Mouse (Mus musculus) limb, embryonic 12.5 days (tissue): ENCODE measurements around the gene Fgr. TPM values are rescaled to one million over a fixed set of nuclear protein-coding genes. Genes with fewer than 3 reads are reported as not detected.

Experiments used
- ATAC-seq: fragments of 200-750 bp; cut with Nextera tagmentation; 2 replicates; pipeline ENCODE4 v1.8.0; 2017; ENCODE audit warnings: low read depth, moderate TSS enrichment; ENCODE audit not compliant: insufficient number of reproducible peaks, insufficient read depth, low FRiP score, low TSS enrichment
- H3K27ac ChIP-seq: fragments of 300-500 bp; sonication (generic); 2 replicates; pipeline ENCODE4 v1.5.1; 2016; ENCODE audit warnings: mild to moderate bottlenecking, moderate library complexity
- H3K27me3 ChIP-seq: fragments of 300-500 bp; sonication (generic); 2 replicates; pipeline ENCODE4 v1.6.1; 2016; ENCODE audit warnings: mild to moderate bottlenecking, moderate library complexity
- H3K36me3 ChIP-seq: fragments of 300-500 bp; sonication (generic); 2 replicates; pipeline ENCODE4 v1.6.1; 2016; ENCODE audit warnings: mild to moderate bottlenecking, moderate library complexity
- H3K4me1 ChIP-seq: fragments of 300-500 bp; sonication (generic); replicated peaks from 2 replicates; pipeline ENCODE4 v1.6.1; 2016
- H3K4me2 ChIP-seq: fragments of 300-500 bp; sonication (generic); 2 replicates; pipeline ENCODE4 v1.6.1; 2016; ENCODE audit warnings: mild to moderate bottlenecking, moderate library complexity
- H3K4me3 ChIP-seq: fragments of 300-500 bp; sonication (generic); replicated peaks from 2 replicates; pipeline ENCODE4 v1.5.1; 2016; ENCODE audit warnings: mild to moderate bottlenecking
- H3K9ac ChIP-seq: fragments of 300-500 bp; sonication (generic); replicated peaks from 2 replicates; pipeline ENCODE4 v1.6.1; 2016; ENCODE audit warnings: mild to moderate bottlenecking, moderate library complexity
- H3K9me3 ChIP-seq: fragments of 300-500 bp; sonication (generic); 2 replicates; pipeline ENCODE4 v1.6.1; 2016; ENCODE audit warnings: mild to moderate bottlenecking, moderate library complexity
- WGBS: fragments of 180-500 bp; shearing (Covaris S2); methylation state at CpG from one replicate; pipeline ENCODE4 v1.1.7; 2016; 5-methylcytosine and 5-hydroxymethylcytosine counted together
- polyA plus RNA-seq: library from polyadenylated mRNA; unstranded; fragments of >200 nt; fragmentation: Nextera tagmentation; extraction: Ambion mirVana; gene quantifications from 2 replicates; pipeline ENCODE4 v1.2.1, GENCODE M21; 2016

Fgr gene
- polyA plus RNA-seq, 1 experiment from 2014 or later: 0.26 TPM

DNA sequence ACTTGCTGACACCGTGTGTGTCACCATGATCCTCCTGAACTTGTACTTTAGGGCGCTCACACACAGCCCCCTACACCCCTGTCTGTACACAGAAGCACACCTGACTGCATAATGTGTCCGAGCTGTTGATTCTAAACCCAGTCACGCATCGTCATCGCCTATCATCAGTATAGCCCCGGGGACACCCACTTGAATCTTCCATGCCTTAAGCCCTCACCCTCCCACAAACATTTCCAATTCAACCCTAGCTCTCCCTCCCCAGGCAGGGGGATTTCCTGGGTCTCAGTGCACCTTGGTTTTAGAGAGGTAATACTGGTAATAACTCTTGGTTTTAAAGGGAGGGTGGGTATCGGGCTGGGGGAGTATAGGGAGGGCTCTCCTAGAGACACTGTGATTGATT lies 709 bp upstream of the Fgr start:
- 52% methylated on average over 8 of the region's 8 CpGs for WGBS
- no peak for ATAC-seq
- Histone ChIP-seq H3K4me2 (no peak overlapping the region), H3K27me3 (peaks cover 45% of the 10 kb centered on the region), H3K9ac (no peak overlapping the region), H3K9me3 (no peaks in the 10 kb centered on the region), H3K4me3 (no peak overlapping the region), H3K4me1 (peaks cover 23% of the 10 kb centered on the region), H3K27ac (no peak overlapping the region), H3K36me3 (no peaks in the 10 kb centered on the region)

DNA sequence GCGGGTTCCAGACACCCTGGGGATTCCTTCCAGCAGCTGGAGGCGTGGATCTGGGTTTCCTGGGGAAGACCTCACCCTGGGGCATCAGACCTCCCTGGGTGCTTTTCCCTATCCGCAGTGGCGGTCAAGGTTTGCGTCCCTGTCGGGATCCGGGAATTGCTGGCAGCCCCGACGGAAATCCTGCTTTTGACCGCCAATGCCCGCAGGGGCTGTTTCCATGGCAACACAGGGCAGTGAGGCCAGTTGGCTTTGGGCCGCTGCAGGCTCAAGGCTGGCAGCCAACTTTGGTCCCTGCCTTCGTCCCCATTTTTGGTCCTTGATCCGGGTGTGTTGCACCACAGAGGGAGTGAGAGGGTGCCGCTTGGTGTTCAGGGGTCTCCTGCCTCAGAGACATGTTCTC lies 1.0 kb downstream of the Fgr start:
- peak overlapping the region; percentile 49 for H3K4me2 ChIP-seq
- peaks cover 45% of the 10 kb centered on the region for H3K27me3 ChIP-seq
- H3K9me3 ChIP-seq: no peaks in the 10 kb centered on the region
- H3K4me1 ChIP-seq: peaks cover 24% of the 10 kb centered on the region
- no peaks in the 10 kb centered on the region for H3K36me3 ChIP-seq
- peak overlapping the region; percentile 29 for H3K4me3 ChIP-seq
- H3K9ac ChIP-seq: no peak overlapping the region; the same call in 1 of the 2 replicates
- H3K27ac ChIP-seq: 0 out of 2 replicates have a peak overlapping the region, but pooled peaks have one; percentile 29
- WGBS: 1% methylated on average over 15 of the region's 15 CpGs
- ATAC-seq: no peak

DNA sequence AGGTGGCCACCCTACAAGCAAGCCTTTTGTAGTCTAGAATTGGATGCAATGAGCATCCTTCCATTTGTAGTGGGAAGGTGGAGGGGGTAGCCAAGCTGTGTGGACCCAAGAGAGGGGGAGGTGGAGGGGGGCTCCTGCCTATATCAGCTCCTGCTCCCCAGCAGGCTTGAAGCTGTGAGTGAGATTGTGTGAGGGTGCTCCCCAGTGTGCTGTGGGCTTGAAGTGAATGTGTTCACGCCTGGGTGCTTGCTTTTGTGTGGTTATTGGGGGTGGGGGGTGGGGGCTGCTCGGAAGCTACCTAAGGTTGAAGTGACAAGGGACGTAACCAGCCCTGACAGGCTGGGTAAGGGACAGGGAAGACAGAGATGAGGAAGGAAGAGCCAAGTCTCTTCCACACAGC lies 1.9 kb downstream of the Fgr start:
- Histone ChIP-seq H3K36me3 (no peaks in the 10 kb centered on the region), H3K9ac (no peak overlapping the region), H3K27ac (no peak overlapping the region), H3K9me3 (no peaks in the 10 kb centered on the region), H3K4me3 (no peak overlapping the region), H3K4me1 (peaks cover 24% of the 10 kb centered on the region), H3K4me2 (no peak overlapping the region), H3K27me3 (peaks cover 45% of the 10 kb centered on the region)
- WGBS: 68% methylated on average over 3 of the region's 3 CpGs
- ATAC-seq: no peak

DNA sequence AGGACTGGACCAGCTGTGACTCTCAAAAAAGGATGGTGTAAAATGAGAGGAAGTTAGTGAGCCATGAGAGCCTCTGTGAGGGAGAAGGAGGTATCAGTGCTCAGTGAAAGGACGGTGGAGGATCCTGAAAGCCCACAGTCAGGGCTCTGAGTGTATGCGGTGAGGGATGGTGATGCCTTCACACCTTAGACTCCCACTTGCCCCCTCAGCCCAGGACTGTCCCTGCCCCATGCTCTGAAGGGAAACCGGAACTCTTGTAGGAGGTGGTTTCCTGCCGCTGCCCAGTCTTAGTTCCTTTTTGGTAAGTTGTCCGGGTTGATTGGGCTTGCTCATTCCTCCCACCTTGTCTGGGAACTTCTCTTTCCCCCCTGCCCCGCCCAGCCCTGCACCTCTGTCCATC lies 2.8 kb downstream of the Fgr start:
- Histone ChIP-seq H3K9me3 (no peaks in the 10 kb centered on the region), H3K36me3 (no peaks in the 10 kb centered on the region), H3K9ac (no peak overlapping the region), H3K27me3 (peaks cover 45% of the 10 kb centered on the region), H3K27ac (no peak overlapping the region), H3K4me2 (no peak overlapping the region), H3K4me1 (peaks cover 24% of the 10 kb centered on the region), H3K4me3 (no peak overlapping the region)
- 76% methylated on average over 6 of the region's 6 CpGs for WGBS
- ATAC-seq: no peak

DNA sequence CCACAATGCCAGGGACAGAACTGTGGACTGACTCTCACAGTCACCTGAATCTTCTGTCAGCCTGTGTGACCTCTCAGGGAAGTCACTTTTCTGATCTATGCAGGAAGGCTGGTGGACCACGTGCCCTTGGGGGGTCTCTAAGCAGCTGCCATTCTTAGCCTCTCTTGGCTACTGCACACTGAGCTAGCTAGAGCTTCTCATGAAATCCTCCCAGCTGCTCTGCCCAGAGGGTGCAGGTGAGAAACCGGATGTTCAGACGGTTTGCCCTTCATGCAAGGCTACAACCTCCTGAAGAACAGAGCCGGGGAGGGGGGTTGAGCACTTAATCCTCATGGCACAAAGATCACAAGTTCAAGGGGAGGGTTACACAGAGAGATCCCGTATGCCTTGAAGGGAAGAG lies 3.7 kb downstream of the Fgr start:
- 32% methylated on average over 5 of the region's 5 CpGs for WGBS
- no peak overlapping the region for H3K9ac ChIP-seq
- H3K36me3 ChIP-seq: no peaks in the 10 kb centered on the region
- H3K27me3 ChIP-seq: peaks cover 37% of the 10 kb centered on the region
- no peaks in the 10 kb centered on the region for H3K9me3 ChIP-seq
- no peak overlapping the region for H3K4me2 ChIP-seq
- ATAC-seq: no peak
- H3K4me3 ChIP-seq: no peak overlapping the region
- no peak overlapping the region for H3K27ac ChIP-seq
- peaks cover 27% of the 10 kb centered on the region for H3K4me1 ChIP-seq

DNA sequence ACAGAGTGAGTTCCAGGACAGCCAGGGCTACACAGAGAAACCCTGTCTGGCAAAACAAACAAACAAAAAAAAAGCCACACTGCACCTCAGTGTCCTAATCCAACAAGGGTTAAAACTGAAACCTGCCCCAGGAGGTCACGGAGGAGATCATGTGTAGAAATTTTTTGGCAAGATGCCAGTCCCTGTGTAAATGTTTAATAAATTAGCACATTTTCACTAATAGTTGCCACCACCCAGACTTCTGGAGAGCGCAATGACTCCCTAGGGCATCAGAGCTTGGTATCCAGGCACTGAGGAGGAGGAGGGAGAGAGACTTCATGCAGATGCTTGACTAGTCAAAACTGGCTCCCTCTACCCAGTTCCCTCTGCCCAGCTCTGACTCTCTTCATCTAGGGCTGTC lies 5.3 kb downstream of the Fgr start:
- Histone ChIP-seq H3K36me3 (no peaks in the 10 kb centered on the region), H3K27me3 (peaks cover 22% of the 10 kb centered on the region), H3K27ac (no peak overlapping the region), H3K4me3 (no peak overlapping the region), H3K9me3 (no peaks in the 10 kb centered on the region), H3K4me2 (no peak overlapping the region), H3K9ac (no peak overlapping the region), H3K4me1 (peaks cover 34% of the 10 kb centered on the region)
- ATAC-seq: no peak
- 68% methylated on average over 2 of the region's 2 CpGs for WGBS

DNA sequence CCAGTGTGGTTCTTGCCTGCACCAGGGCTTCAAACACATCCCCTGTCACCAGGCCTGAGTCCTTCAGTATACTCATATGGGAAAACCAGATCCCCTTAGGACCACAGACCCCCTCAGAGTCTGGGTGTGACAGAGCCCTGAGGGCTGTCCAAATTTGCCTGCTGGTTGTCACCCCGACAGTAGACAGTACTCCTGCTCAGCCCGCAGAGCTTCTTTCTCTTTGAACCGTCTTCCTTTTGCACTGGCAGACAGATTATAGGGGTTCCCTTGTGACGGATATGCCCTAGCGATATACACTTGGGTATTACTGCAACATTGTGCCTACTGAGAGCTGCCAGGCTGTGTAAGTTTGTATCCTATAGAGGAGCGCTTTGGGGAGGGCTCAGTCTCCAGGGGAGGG lies 7.7 kb downstream of the Fgr start:
- Histone ChIP-seq H3K27me3 (0 out of 2 replicates have a peak, but pooled peaks cover 2% of the 10 kb centered on the region), H3K27ac (no peak overlapping the region), H3K4me2 (no peak overlapping the region), H3K36me3 (no peaks in the 10 kb centered on the region), H3K4me1 (peaks cover 35% of the 10 kb centered on the region), H3K9ac (no peak overlapping the region), H3K9me3 (no peaks in the 10 kb centered on the region), H3K4me3 (no peak overlapping the region)
- WGBS: 75% methylated on average over 6 of the region's 6 CpGs
- no peak for ATAC-seq

DNA sequence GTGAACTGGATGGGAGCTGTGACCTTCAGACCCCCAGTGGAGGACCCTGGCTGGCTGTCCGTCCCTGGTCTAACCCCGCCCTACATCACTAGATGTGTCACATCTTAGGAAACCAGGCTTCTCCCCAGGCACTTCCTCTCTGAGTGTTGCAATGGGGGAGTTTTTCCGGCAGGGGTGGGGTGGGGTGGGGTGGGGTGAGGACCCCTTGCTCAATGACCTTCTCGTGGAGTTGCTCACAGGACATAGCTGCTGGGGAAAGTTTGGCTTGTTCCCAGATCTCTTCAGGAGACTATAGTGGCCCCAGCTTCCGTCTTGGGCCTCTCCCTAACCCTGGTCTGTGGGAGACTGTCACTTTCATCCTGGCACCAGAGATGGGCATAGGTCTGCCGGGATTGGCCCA lies 9.1 kb downstream of the Fgr start:
- H3K27ac ChIP-seq: peak overlapping the region; percentile 90
- no peak overlapping the region for H3K4me3 ChIP-seq
- H3K27me3 ChIP-seq: no peaks in the 10 kb centered on the region
- no peaks in the 10 kb centered on the region for H3K9me3 ChIP-seq
- 64% methylated on average over 6 of the region's 6 CpGs for WGBS
- no peaks in the 10 kb centered on the region for H3K36me3 ChIP-seq
- H3K4me1 ChIP-seq: peaks cover 36% of the 10 kb centered on the region
- no peak overlapping the region for H3K4me2 ChIP-seq
- no peak overlapping the region for H3K9ac ChIP-seq
- ATAC-seq: no peak

DNA sequence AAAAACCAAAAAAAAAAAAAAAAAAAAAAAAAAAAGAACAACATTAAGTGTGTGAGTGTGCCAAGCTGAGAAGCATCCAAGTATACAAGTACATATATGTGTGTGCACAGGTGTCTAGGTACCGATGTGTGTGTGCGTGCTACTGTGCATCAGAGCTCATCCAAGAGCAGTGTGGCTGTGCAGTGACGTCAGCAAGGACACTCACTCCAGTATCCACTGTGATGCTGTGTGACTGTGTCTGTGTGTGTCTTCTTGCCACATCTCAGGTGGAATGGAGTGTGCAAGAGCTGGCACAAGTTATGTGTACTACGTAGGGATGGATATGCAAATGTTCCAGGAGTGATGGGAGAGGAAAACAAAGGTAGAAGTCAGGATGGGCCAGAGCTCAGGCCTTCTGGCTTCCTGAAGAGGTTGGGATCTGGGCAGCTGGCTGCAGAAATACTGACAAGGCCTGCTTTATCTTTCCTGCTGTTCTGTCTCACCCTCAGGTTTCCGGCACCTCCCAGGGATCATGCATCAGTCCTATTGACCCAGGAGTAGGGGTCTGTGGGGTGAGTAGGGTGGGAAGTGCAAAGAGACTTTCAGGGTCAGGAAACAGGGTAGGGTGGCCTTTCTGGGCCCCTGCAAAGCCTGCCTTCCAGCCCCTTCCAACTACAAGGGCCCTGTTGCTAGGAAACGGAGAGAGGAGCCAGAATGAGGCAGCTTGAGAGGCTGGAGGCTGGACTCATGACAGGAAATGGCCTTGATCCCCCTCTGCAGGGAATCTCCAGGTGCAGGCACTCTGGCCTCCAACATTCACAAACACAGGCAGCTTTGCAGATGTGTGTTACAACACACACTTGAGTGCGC lies 10.0 kb downstream of the Fgr start:
- Histone ChIP-seq H3K4me1 (peaks cover 36% of the 10 kb centered on the region), H3K27me3 (no peaks in the 10 kb centered on the region), H3K9ac (no peak overlapping the region), H3K4me2 (no peak overlapping the region), H3K27ac (peak overlapping the region; percentile 90), H3K4me3 (no peak overlapping the region), H3K9me3 (no peaks in the 10 kb centered on the region), H3K36me3 (no peaks in the 10 kb centered on the region)
- peak; percentile 39; the same call in 1 of the 2 replicates for ATAC-seq
- WGBS: 46% methylated on average over 7 of the region's 7 CpGs

DNA sequence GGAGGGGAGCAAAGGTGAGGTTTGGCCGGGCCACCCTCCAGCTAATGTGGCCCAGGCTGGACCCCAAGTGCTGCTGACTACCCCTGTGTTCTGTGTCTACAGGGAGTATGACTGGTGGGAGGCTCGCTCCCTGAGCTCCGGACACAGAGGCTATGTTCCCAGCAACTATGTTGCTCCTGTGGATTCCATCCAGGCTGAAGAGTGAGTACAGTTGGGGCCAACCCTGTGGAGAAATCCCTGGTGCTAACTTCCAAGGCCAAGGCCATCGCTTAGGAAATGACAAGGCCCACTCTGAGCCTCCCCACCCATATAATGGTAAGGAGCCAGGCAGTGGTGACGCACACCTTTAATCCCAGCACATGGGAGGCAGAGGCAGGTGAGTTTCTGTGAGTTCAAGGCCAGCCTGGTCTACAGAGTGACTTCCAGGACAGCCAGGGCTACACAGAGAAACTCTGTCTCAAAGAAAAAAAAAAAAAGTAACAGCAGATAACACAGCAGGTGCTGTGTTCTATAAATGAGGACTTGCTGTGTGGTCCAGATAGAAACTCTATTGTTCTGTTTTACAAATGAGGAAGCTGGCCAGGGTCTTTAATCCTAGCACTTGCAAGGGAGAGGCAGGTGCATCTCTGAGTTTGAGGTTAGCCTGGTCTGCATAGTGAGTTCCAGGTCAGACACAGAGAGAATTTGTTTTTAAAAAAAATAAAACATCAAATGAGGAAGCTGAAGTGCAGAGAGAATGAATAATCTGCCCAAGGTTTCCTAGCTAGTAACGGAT lies 14.9 kb downstream of the Fgr start:
- no peak overlapping the region for H3K9ac ChIP-seq
- ATAC-seq: no peak
- H3K4me3 ChIP-seq: no peak overlapping the region
- H3K27me3 ChIP-seq: no peaks in the 10 kb centered on the region
- 90% methylated on average over 6 of the region's 6 CpGs for WGBS
- H3K27ac ChIP-seq: no peak overlapping the region
- H3K36me3 ChIP-seq: no peaks in the 10 kb centered on the region
- H3K9me3 ChIP-seq: no peaks in the 10 kb centered on the region
- H3K4me1 ChIP-seq: peaks cover 22% of the 10 kb centered on the region
- no peak overlapping the region for H3K4me2 ChIP-seq

DNA sequence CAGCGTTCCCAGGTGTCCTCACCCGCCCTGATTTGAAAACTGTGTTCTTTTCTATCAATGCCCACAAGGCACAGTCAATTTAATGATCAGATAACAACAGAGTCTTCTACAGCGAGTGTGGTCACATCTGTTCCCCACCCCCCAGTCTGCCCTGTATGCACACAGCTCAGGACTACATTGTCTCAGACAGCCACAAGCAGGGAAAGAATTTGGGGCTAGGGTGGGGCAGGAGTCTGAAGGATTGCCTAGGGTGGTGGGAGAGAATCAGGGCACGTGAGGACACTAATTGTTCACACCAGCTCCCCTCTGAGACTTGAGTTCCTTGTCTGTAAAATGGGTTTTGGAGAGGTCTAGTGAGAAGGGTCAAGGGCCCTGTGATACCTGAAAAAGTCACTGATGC lies 19.7 kb downstream of the Fgr start:
- Histone ChIP-seq H3K9me3 (no peaks in the 10 kb centered on the region), H3K27me3 (no peaks in the 10 kb centered on the region), H3K4me2 (no peak overlapping the region), H3K36me3 (no peaks in the 10 kb centered on the region), H3K9ac (no peak overlapping the region), H3K4me3 (no peak overlapping the region), H3K4me1 (no peaks in the 10 kb centered on the region), H3K27ac (no peak overlapping the region)
- 62% methylated on average over 4 of the region's 4 CpGs for WGBS
- ATAC-seq: no peak
